Mouse (Mus musculus) adrenal gland, adult 8-10 months (tissue): ENCODE measurements around the gene Polr2i. TPM values are rescaled to one million over a fixed set of nuclear protein-coding genes. Genes with fewer than 3 reads are reported as not detected.
A peak's percentile ranks its signal among the peaks of the same experiment; 100 is the strongest.
"Not testable (repeated sequence)": the region's sequence is repeated elsewhere in the genome, so short reads cannot be mapped to it uniquely, and the experiment has no call there.

ENCODE experiments used
- DNase-seq: peaks from one replicate; pipeline ENCODE4 v3.0.0; 2022
- total RNA-seq, 4 experiments: library from RNA; stranded (reverse); gene quantifications; 2 replicates each; pipeline ENCODE4 v1.2.4; 2022

Polr2i gene
- 10 to 100 TPM; 62.8 to 93.8 (median 72.7) TPM for total RNA-seq

DNA sequence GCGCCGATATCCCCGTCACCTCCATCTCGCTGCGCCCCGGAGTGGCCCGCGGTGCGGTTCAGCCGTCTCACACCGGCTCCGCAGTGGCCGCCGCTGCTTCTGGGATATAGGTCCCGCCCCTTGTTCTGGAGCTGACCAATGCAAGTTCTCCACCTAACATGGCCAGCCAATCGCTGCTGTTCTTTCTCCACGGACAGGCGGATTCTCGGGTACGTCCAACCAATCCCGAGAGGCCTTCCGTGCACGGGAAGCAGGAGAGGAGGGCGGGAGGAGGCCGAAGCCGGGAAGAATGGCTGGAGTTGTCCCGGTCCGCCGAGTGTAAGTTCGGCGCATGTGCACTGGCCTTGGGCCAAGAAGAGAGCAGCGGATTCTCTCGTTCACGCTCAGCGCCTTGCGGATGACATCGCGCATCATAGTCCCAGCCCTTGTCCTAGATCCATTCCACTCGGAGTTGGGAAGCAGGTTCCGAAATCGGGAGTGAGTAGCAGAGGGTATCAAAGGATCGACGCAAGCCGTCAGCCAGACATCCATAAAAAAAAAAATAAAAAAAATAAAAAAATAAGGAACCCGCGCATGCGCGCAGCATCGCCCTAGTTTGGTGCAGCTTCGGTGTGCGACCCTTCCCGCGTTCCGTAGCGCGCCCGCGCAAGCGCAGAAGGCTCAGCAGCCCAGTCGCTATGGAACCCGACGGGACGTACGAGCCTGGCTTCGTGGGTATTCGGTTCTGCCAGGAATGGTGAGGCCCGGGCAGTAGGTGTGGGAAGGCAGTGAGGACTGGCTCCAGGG lies at the start of gene Polr2i, which contains the start of gene Tbcb:
Gene Polr2i, plus strand, starts transcription at position 280 of the 786 bp plus-strand sequence.
Gene Tbcb, minus strand, starts transcription at position 604 of the 786 bp plus-strand sequence.
- peak; percentile 98 for DNase-seq

DNA sequence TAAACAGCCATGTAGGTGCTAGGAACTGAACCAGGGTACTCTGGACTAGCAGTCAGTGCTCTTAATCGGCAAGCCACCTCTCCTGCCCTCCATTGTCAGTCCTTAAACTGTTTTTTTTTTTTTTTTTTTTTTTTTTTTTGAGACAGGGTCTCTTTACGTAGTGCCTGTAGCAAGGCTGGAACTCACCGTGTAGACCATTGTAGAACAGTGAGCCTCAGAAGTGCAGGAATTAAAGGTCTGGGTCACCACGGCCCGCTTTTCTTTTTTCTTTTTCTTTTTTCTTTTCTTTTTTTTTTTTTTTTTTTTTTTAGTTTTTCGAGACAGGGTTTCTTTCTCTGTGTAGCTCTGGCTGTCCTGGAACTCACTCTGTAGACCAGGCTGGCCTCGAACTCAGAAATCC lies 48.6 kb upstream of the Polr2i start:
- not testable (repeated sequence) for DNase-seq

DNA sequence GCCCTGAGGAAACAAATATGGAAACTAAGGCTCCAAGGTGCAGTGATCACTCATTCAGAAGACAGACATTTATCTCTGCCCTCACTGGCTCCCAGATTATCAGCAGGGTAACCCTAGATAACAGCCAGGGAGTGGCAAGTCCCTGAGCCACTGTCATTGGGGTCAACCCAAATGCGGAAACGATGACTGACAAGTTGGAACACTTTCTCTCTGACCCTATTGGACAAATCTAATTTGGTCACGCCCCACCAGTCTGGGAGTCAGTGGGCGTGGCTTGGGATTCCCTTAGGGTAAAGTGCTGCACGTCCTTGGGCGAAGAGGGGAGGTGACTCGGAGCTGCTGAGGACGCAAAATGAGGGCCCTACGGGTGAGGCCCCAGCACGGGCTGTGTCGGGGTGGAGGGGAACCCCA lies 47.9 kb upstream of the Polr2i start, which contains the start of gene Cox7a1:
Gene Cox7a1, plus strand, starts transcription at position 266 of the 411 bp plus-strand sequence.
- DNase-seq: peak; percentile 93

DNA sequence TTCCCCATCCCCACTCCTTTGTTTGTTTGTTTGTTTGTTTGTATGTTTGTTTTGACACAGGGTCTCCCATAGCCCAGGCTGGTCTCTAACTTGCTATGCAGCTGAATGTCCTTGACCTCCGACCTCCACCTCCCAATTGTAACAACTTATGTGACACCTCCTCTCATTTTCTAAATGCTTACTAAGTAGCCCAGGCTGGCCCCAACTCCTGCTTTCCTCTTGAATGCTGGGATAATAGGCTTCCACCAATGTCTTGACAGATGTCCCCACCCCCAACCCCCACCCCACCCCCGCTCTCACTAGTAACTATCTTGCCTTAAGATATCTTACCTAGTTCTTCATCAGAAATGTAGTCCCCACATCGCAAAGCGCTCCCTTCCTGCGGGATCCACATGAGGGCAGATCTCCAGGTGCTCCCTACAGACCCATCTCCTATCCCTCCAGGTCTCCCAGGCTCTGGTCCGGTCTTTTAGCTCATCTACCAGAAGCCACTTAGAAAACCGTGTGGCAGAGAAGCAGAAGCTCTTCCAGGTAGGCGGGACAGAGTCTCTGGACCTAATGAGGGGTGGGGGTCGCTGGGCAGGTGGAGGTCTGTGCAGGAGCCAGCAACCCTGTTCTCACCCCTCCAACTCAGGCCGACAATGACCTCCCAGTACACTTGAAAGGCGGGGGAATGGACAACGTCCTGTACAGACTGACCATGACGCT lies 47.0 kb upstream of the Polr2i start:
- no peak for DNase-seq

DNA sequence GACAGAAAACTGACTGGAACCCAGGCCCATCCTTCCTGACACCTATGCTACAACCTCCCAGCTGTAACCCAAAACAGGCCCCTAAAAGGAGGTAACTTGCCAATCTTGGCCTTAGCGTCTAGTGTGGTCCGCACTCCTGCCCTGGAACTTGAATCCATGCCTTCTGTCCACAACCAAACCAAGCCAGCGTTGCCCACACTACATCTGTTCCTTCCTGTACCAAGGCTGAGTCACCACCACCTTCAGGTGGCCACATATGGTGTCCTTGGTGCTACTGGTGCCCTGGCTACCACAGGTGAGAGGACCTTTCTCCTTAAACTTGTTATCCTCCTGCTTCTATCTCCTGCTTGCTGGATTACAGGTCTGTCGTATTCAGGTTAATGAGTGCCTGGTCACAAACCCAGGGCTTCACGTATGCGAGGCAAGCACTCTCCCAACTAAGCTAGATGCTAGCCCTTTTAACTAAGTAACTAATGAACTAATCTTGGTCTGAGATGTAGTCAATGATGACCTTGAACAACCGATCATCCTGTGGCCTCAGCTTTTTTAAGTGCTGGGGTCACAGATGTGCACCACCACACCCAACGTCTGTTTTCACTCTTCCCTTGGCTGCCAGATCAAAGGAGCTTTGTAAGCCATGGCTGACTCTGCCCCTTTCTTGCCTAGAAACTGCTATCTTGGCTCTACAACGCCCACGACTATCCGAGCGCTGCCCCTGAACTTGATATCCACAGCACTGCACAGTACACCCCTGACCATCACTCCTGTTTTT lies 43.2 kb upstream of the Polr2i start:
- no peak for DNase-seq

DNA sequence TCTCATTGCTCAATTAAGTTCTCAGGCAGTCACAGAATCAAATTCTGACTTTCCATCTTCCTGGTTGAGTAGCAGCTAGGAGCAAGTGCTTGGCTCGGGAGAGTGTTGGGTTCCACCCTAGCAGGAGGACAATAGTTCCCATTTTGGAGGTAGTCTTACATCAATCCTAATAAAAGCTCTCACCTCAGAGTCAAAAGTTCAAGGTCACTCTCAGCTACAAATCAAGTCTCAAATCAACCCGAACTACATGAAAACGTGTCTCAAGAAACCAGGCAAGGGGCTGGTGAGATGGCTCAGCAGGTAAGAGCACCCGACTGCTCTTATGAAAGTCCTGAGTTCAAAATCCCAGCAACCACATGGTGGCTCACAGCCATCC lies 42.6 kb upstream of the Polr2i start:
- no peak for DNase-seq

DNA sequence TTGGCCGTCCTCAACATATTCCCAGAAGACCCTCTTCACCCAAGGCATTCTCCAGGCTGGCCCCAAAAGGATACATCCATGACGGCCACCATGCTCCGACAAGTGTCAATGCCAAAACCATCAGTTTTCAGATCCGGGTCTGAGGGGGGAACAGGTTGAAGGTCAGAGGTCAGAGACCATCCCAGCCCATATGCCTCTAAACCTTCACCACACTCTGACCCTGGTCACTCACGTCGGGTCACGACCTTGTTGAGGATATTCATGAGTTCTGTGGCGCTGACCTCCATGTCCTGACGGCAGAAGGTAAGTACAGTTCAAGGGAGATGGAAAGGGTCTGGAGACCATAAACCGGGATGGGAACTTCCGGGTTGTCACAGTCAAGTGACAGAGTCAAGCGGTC lies 39.7 kb upstream of the Polr2i start:
- no peak for DNase-seq

DNA sequence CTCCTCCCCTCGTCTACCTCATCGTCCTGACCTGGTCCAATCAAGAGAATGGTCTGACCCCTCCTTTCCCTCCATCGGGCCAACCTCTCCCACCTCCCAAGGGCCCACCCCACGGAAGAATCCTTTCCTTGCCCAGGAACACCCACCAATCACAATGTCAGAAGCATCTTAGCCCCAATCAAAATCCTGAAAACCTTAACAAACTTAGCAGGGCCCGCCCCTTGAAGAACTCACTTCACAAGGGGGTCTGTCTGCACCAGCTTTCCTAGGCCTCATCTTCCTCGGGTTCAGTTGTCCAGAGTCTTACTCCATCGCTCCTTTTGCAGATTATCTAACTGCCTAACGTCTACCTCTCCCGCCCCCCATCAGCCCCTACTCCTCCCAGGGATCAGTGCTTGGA lies 38.7 kb upstream of the Polr2i start:
- no peak for DNase-seq

DNA sequence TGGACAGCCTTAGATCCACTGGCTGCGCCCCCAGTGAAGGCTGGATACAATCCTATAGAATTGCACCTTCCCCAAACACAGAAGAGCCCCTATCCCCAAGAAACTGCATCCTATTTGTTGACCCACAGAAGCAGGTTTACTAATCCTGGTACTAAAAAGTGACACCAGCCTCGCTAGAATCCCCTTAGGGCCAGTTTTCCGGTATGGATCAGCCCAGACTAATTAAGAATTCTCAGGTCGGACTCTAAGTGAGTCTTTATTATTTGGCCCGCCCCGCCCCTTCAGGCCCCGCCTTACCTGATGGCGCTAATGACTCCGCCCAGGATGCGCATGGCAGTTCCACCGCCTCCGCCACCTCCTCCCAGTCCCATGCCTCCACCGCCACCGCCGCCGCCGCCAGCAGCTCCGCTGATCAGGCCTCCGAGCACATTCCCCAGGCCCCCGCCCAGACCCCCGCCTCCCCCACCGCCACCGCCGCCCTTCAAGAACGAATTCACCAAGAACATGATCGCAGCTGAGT lies 38.1 kb upstream of the Polr2i start:
- peak; percentile 71 for DNase-seq

DNA sequence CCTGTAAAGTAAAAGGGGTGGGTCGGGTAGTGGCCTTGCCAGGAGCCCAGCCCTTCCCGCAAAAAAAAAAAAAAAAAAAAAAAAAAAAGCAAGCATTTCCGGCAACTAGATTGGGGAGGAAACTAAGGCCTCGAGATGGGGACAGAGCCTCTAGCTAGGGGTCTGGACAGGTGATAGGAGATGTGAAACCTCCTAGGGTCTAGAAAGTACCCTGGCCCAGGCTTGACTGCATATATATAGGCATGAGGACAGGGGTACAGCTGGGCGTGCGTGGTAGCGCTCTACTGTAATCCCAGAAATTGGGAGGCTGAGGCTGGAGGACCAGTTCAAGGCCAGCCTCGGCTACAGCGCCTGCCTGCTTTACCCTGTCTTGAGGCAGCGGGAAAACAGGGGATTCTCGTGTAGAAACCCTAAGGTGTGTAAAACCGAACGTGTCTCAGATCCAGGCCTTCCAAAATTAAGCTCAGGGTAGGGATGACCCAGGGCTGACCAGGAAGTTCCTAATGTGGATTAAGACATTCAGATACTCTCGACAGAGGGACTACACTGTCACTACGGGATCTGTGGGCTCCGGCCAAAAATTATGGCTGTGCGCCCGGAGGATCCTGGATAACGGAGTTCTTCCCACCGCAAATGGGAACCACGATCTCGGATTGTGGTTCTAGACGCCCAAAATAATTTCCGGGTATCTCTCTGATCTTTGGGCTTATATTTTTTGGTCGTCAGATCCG lies 37.5 kb upstream of the Polr2i start:
- DNase-seq: no peak

DNA sequence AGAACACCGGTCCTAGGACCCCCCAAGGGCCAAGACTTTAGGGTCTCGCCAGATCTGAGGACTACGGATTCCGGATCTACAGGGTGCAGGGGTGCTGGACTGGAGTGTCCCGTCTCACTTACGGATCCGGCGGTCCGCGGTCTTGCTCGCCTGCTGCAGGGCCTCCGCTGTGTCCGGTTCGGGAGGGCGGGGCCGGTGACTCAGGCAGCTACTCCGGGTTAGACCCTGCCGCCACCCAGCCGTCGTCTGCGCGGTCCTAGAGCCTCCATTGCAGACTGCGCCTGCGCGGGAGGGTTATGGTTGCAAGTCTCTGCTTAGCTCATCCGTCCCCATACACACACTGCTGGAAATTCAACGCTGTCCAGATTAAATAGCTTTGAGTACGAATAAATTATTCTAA lies 36.9 kb upstream of the Polr2i start:
- DNase-seq: peak; percentile 95

DNA sequence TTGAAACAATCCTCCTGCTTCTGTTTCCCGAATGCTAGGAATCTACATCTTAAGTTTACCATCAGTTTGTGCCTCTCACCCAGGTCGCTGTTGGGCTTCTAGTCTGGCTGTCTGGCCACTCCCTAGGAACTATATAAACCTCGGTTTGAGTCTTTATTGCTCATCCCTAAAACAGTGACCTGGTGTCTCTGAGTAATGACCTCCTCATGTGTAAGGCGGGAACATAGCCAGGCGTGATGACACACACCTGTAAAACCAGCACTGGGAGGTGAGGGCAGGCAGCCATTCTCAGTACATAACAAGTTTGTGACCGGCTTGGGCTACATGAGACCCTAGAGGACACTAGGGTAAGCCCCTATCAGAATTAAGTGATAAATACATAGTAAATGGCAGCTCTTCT lies 36.3 kb upstream of the Polr2i start:
- no peak for DNase-seq

DNA sequence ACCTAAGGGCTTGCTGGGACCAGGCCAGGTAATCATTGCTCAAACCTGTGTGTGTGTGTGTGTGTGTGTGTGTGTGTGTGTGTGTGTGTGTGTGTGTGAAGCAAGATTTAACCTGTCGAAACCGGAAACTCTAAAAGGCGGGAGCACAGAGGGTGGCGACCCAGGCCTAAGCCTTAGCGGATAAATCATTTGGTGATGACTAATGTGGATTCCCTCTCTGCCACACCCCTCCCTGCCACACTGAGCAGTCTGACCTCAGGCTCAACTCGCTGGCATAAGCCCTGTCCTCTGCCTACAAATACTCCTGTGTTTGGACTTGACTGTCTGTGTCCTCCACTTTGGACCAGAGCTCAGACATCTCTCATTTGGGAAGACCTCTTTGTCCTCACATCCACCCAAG lies 35.6 kb upstream of the Polr2i start:
- DNase-seq: no peak

DNA sequence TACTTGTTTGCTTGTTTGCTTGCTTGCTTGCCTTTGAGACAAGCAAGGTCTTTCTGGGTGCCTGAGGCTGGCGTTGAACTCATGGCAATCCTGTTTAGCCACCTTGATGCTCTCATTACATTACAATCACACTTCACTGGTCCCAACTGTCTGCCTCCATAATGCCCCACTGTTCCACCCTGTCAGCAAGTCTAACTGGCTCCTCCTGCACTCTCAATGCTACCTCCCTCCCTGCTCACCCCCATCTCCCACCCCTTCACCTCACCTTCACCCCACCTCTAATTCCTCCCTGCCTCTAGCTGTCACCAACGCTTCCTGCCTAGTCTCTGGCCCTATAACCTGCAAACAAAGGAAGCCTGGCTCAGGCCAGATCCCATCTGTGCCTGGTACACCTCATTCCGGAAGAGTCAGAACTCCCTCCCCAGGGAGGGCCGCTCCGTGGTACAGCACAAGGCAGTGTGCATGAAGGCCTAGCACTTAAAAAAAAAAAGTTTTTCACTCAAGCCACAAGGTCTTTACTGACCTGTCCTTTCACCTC lies 34.1 kb upstream of the Polr2i start:
- no peak for DNase-seq

DNA sequence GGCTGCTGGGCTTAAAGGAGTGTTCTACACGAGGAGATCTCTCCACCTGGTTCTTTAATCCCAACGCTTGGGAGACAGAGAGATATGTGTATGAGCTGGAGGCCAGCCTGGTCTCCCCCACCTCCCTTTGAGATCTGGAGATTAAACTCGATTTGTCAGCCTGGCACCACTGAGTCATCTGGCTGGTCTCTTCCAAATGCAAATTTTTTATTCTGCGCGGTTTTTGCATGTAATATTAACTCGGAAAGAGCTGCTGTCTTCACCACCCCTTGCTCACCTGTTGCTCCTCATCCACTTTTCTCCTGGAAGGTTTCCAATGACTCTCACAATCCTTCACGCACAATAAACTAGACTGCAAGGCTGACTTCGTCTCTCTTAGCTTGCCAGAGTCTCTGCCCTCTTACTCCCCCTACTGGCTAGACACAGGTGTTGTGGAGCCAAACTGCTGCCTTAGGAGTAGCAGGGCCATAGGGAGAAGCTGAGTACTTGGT lies 33.2 kb upstream of the Polr2i start, which contains the start of gene Capns1:
Gene Capns1, minus strand, starts transcription at position 331 of the 491 bp plus-strand sequence.
- DNase-seq: no peak

DNA sequence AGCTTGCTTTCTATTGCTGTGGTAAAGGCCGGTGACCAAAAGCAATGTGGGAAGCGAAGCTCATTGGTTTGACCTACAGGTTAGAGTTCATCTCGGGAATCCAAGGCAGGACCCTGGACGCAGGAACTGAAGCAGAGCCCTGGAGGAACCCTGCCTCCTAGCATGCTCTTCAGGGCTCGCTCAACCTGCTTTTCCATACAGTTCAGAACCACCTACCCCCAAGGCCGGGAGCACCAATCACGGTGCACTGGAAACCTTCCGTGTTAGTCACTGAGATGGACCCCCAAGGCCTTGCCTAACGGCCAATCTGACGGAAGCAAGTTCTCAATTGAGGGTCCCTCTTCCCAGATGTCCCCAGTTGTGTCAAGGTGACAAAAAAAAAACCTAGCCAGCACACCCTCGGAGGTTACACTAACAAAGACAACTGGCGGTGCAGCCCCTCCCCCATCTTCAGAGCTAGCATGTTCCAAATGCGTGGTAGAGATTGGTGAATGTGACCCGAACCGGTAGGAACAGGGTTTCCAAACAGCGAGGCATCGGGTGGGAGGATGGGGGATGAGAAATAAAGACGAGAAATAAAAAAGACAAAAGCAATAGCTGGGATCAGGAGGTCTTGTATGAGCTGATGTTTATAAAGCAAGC lies 32.1 kb upstream of the Polr2i start:
- DNase-seq: no peak

DNA sequence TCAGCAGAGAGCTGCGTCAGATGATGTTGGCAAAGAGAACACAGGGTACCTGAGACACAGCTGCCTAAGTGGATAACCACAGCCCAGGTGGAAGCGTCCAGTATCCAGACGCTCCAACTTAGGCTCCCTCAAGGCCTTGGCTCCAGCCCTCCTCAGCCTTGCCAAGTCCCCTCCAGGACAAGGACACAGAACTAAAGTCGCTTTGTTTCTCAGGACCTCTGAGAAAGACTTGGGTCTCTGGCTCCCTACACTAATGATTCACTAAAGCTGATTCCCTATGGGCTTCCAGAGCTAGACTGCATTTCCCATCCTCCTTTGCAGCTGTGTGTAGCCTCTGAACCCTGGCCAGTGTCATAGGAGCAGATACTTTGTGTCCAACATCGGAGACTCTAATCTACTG lies 31.5 kb upstream of the Polr2i start:
- DNase-seq: no peak

DNA sequence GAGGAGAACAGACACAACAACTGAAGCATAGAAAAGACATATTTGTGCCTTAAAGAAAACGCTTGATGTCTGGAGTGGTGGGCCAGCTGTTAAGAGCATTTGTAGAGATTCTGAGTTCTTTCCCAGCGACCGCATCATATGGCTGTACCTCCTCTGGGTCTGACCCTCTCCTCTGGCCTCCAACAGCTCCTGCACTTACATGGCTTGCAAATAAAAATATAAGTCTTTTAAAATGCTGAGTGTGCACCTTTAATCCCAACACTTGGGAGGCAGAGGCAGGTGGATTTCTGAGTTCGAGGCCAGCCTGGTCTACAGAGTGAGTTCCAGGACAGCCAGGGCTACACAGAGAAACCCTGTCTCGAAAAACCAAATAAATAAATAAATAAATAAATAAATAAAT lies 31.1 kb upstream of the Polr2i start:
- not testable (repeated sequence) for DNase-seq

DNA sequence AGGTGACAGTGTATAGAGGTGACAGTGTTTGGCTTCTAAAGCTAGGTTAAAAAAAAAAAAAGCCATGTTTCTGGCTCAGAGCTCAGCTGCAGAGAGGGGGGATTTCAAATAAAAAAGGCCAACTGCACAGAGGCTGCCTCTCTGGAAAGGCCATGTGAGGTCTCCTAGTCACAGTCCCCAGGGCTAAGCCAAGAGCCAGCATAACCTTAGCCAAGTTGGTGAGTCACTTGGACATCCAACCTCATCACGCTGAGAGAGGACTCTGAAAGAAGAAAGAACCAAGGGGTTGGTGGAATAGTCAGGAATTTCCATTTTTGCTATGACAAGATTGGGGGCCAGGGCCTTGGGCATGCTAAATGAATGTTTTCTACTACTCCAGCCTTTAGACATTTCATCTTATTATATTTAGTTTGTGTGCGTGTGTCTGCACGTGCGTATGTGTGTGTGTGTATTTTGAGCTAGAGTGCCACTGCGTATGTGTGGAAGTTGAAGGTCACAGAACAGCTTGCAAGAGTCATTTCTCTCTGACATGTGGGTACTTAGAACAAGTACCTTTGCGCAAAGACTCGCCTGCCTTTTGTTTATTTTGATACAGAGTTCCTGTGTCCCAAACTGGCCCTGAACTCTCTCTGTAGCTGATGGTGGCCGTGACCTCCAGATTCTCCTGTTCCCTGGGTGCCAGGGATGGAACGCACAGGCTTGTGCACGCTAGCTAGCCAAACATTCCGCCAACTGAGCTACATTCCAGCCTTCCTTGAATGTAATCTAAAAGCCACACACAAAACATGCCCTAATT lies 28.7 kb upstream of the Polr2i start:
- DNase-seq: peak; percentile 79

DNA sequence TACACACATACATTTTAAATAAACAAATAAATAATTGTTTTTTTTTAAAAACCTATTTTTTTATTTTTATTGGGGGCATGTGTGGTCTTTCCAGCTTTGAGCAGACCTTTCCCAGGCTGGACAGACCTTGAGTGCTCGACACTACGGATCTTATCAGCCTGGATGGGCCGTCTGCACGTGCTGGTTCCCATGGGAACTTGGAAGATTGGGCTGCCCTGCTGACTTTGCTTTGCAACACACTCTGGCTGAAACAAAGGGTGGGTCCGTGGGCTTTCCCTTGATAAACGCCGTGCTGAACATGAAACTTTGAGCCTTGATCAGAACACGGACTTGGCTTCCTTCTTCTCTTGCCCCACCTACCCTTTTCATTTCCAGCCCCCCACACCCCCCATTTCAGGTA lies 27.4 kb upstream of the Polr2i start:
- no peak for DNase-seq
